Mouse (Mus musculus) CD8-positive naive resting alpha-beta T cell, adult 2 months (primary cell): Measurements from ENCODE around the gene Arl4c.

Experiments used
- DNase-seq, 2 experiments: peaks; one replicate each; pipeline ENCODE4 v3.0.0; 2022; ENCODE audit warnings: low read depth in 2 of 2, low spot score in 2 of 2

Gene Arl4c

GRCm38 (mm10) chr1:88625190-88625589 is 76.8 kb downstream of the Arl4c start:
- no peak for DNase-seq

GRCm38 (mm10) chr1:88624376-88624775 is 77.6 kb downstream of the Arl4c start:
- no peak for DNase-seq

- DNase-seq: no peak
These were observed 78.4 kb downstream of the Arl4c start for GRCm38 (mm10) chr1:88623541-88624115.
